Mouse (Mus musculus) right cerebral cortex, postnatal 36 days (tissue): ENCODE measurements at regions not wholly inside any gene's neighbourhood (a gene's known extent, or its start where the extent isn't known, plus 50 kb on each side); places are given as distances from the start of the nearest gene placed in this dataset.
A peak's percentile ranks its signal among the peaks of the same experiment; 100 is the strongest.

ENCODE experiments used
- DNase-seq, 2 experiments: peaks; one replicate each; pipeline ENCODE4 v3.0.0; 2022; ENCODE audit warnings: low spot score in 2 of 2, mixed read lengths in 1 of 2

DNA sequence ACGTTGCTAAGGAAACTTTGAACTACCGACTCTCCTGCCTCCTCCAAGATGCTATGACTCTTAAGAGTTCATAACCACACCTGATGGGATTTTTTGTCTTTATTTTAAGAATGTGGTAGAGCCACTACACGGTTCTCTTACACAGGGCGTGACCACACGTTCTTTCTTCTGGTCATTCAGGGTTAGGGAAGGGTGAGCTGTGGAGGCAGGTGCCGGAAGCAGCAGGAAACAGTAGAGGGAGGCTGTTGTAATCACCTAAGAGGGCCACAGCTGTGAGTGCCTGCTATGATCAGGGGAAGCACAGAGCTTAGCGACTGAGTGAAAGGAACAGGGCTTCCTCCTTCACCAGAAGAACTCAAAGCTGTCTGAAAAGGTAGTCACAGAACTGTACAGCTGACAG, 50.6 kb upstream of the Larp1 start:
- no peak for DNase-seq

DNA sequence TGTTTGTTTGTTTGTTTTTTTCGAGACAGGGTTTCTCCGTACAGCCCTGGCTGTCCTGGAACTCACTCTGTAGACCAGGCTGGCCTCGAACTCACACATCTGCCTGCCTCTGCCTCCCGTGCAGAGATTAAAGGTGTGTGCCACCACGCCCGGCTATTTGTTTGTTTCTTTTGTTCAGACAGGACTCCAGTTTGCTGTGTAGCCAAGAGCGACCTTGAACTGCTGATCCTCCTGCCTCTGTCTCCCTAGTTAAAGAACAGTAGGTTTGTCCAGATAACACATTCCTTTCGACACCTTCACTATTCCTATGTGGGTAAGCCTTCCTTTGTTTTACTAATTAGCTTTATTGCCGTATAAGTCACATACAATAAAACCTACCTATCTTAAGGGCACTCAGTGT, 52.0 kb upstream of the Larp1 start:
- no peak for DNase-seq

- no peak for DNase-seq
Observed at GRCm38 (mm10) chr11:57956076-57956475, 52.8 kb upstream of the Larp1 start.

DNA sequence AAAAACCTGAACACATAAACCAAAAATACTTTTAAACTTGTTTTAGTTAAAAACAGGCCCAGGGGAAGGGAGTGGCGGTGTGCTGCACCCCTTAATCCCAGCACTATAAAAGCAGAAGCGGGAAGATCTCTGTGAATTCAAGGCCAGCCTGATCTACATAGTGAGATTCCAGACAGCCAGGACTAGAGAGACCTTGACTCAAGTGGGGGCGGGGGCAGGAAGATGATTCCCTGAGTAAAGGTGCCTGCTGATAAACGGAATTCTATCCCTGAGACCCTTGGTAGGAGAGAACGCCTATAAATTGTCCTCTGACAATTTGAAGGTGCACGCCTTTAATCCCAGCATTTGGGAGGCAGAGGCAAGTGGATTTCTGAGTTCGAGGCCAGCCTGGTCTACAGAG, 53.4 kb upstream of the Larp1 start:
- DNase-seq: no peak

DNA sequence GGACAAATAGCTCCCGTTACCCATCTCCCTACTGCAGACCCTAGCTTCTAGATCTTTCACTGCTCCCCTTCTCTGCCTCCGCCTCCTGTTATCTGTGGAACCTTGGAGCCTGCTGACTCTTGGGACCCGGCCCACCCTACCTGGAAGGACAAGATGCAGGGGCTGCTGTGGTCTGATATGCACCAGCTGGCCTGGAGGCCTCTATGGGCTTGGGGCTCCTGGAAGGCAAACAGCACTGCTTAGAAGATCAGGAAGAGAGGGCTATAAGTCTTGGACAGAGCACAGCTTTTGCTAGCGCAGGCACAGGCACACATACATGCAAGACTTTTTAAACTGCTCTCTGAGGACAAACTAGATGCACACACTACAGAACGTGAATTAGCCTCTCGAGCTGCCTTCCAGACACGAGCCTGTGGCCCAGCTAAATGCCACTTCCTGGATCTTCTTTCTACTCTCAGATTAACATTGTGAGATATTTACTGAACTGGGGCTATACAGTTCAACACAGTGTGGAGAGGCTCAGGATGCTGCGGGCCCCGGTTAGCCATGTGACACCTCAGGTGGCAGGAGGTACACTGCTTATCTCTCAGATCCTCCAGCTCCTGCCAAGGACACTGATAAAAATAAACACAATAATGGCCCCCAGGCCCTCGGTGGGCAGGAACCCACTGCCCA, 54.2 kb upstream of the Larp1 start:
- no peak for DNase-seq

DNA sequence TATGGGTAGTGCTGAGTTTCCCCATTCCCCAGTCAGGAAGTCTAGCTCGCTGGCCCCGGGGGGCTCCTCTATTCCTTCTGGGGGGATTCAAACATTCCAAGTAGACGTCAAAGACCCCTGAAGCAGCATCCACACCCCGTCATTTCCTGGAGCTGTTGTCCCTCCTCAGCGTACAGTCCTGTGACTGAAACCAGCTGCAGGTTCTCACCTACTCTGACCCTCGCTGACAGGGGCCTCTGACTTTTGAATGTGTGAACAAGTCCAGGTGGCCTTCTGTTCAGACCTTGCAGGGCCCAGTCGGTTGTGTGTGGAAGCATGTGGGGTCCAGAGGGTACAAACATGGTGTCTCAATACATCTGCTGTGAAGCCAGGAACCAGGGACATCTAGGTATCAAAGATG, 55.2 kb upstream of the Larp1 start:
- DNase-seq: no peak

DNA sequence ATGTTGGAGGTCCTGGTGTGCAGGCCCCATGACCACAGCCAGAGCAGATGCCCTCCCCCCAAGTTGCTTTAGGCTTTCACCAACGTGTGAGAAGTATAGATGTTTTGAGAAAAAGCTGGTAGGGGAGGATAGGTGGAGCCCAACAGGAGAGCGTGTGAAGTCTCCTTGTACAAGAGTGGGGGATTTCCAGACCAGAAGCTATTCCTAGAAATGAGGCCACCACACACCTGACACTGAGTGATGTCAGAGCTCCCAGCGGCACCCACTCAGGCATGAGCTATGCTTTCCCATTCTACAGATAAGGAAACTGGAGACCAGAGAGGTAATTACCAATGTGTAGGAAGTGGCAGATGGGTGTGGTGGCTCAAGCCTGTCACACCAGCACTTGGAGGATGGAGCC, 56.2 kb upstream of the Larp1 start:
- no peak for DNase-seq

DNA sequence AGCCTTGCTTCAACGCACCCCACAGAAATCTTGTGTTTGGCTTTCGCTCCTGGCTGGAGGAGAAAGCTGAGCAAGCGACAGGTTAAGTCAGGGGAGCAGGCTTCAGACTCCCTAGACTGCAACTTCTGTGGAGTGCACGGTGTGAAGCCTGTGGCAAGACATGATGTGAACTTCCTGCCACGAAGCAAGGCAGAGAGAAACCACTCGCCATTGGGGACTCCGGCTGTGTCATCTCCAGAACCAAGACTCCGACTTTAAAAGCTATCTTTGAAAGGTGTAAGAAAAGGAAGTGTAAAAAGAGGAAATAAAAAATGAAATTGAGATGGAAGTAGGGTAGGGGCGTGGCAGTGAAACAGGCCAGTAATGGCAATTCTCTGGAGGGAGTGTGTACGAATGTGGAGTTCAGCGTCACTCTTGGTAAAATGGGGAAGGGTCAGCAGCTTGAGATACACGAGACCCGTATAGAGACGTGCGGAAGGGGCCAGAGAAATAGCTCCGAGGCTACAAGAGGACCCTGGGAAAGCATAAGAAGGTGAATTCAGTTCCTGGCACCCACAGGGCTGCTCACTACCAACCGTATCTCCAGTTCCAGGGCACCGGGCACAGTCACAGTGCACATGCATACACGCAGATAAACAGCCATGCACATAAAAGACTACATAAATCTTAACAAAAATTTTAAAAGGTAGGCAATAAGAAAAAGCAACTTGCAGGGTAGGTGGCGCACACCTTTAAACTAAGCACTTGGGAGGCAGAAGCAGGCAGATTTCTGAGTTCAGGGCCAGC, 57.1 kb upstream of the Larp1 start:
- no peak for DNase-seq

DNA sequence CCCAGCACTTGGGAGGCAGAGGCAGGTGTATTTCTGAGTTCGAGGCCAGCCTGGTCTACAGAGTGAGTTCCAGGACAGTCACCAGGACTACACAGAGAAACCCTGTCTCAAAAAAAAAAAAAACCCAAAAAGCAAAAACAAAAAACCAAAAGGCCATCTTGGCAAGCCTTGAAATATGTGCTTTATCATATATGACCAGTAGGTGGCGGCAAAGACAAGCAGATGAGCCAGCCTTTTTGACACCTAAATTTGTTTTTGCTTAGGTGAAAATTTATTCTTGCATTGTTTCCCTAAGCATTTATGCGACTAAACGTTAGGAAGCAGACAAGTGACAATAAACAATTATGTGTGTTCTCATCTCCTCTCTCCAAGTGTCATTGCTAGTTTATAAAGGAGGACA, 57.9 kb upstream of the Larp1 start:
- no peak for DNase-seq

DNA sequence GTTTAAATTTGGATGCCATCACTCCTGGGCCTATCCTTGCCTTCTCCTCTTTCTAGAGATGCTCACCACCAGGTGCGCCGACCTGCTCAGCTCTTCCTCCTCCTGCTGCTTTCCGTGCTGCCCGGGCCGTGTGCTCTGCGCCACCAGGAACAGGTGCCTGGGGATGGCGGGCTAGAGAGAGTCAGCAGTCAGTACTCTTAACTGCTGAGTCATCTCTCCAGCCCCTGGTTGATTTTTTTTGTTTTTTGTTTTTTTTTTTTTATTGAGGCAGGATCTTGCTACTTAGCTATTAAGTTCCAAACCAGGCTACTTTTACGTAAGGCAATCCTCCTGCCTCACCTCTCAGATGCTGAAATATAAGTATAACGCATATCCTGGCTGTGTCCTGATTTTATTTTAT, 59.8 kb upstream of the Larp1 start:
- DNase-seq: no peak

- no peak for DNase-seq
Observed at GRCm38 (mm10) chr11:57947347-57947746, 61.5 kb upstream of the Larp1 start.

DNA sequence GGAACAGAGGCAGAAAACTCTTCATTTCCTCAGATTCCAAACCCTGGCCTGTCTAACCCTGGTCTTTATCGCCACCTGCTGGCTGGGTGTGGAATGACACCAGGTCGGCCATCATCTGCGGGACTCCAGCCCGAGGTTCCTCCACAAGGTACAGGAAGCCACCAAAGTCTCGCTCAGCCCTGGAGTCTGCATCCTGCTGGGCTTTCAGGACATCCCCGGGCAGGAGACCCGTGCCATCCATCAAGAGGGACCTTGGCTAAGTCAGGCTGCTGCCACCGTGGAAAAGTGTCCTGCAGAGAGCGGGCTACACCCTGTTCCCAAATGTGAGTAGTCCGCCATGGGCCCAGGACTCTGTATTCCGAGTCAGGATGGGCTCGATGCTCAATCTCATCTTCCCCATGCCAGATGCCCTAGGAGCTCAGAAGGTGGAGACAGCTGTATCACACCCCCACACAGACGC, 74.4 kb upstream of the Larp1 start:
- peak; percentile 53 to 64 for DNase-seq

- no peak for DNase-seq
Observed at GRCm38 (mm10) chr11:57933065-57933464, 75.8 kb upstream of the Larp1 start.

DNA sequence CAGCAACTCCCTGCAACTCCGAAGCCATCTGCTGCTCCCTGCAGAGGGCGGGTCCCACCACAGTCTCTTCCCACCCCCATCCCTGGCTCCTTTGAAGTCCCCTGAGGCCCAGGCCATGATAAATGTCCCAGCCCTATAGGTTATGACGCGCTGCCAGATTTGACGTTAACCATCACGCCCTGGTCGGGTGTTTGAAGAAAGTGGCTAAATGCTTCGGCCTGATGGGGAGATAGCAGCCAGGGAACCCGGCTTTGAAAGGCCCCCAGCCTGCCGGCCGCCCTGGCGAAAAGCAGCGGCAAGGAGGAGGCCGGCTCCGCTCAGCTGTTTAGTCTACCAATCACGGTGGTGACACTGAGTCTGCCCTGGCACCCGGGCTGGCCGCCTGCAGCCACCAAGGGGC, 79.4 kb upstream of the Larp1 start:
- no peak for DNase-seq

GRCm38 (mm10) chr11:57920263-57920662, 87.6 kb upstream of the Hand1 start:
- DNase-seq: no peak

- DNase-seq: no peak
Observed at GRCm38 (mm10) chr11:57918447-57919059, 85.9 kb upstream of the Hand1 start.

DNA sequence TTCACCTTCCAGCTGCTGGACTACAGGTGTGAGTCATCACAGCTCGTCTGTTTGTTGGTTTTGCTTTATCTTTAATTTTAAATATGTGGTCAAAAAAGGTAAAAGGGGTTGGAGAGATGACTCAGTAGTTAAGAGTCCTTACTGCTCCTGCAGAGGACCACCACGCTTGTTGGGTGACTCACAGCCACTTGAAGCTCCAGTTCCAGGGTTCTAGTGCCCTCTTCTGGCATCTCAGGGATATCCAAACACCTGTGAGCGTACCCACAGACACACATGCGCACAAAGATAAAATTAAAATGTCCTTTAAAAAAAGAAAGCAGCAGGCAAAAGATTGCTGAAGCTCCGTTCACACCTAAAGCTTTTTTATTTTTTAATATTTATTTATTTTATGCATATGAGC, 85.4 kb upstream of the Hand1 start:
- DNase-seq: no peak

GRCm38 (mm10) chr11:57916016-57916415, 83.4 kb upstream of the Hand1 start:
- no peak for DNase-seq

GRCm38 (mm10) chr11:57913801-57914560, 81.4 kb upstream of the Hand1 start:
- no peak for DNase-seq

DNA sequence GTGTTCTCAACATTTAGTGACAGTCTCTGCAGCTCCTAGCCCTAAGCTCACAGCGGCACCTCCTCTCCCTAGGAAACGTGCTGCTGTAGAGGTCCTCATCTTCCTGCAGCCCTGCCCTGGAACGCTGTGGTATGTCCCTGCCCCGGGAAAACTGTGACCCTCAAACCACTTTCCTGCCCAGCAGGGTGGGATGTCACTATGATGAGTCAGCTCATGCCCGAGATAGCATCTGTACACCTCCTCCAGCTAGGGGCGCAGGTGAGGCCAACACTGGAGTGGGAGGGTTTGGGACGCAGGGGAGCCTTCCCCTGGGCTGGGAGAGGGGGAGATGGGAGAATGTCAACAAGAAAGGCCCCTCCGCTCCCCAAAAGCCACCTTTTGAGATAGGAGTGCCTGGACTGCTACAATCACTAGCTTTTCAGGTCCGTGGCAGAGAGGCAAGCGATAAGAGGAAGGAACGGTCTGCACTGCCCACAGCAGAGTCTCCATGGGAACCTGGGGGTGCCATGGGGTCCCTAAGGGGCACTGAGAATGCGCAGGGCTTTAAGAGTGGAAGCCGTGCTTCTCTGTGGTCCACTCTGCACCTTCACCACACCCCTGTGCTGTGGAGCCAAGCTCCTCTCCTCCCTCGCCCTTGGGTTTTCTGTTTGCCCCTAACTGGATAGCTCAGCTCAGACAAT, 80.5 kb upstream of the Hand1 start:
- no peak for DNase-seq

GRCm38 (mm10) chr11:57911698-57912283, 79.2 kb upstream of the Hand1 start:
- no peak for DNase-seq
